In genomic region chr2:50825626-50826025, GRCm38 (mm10) we compare ENCODE assay signal across 23 mouse cellular contexts.
DNase-seq lines count a peak whose midpoint lies in the region; ATAC-seq and TF ChIP-seq lines count a peak whose summit lies in the region.
"Had no signal": no experiment of that assay in that cellular context is flagged by ENCODE, and none has a peak within 500 bp of the region (broad histone marks: within the 10 kb centered on the region; RNA-seq: fewer than 3 reads in every experiment).

No protein-coding gene starts in this region.

- no peak for TF ChIP-seq POLR2A in embryonic fibroblast, embryonic 13.5 days (IDR thresholded peaks at IDR 0.05; ENCODE audit: low read depth, low read length)

- H3K27ac ChIP-seq in liver, postnatal 0 days (ENCODE audit: low read depth) = peak overlapping the region; percentile 16; the same call in 1 of the 2 replicates
- H3K27ac ChIP-seq in liver, embryonic 11.5 days (ENCODE audit: low read depth, low read length) = no peak overlapping the region
- no peak overlapping the region for H3K27ac ChIP-seq in embryonic facial prominence, embryonic 10.5 days (replicated peaks)
- H3K27ac ChIP-seq in embryonic fibroblast, embryonic 13.5 days (ENCODE audit: insufficient read depth, low read length) = peak overlapping the region; percentile 30
- H3K27ac ChIP-seq in forebrain, embryonic 10.5 days = no peak overlapping the region
- H3K27ac ChIP-seq: embryonic facial prominence, embryonic 12.5 days; forebrain, embryonic 15.5 days; heart, embryonic 13.5 days; hindbrain, embryonic 15.5 days had no signal

- TF ChIP-seq EP300 in liver, postnatal 0 days (IDR thresholded peaks at IDR 0.05; ENCODE audit: low read depth) = no peak

- peak; percentile 25 for DNase-seq in embryo, embryonic 10.5 days (ENCODE audit: low spot score)
- DNase-seq in embryo, embryonic 10 days (ENCODE audit: low spot score) = no peak
- no peak for DNase-seq in liver, postnatal 0 days
- DNase-seq in liver, embryonic 11.5 days (ENCODE audit: low spot score) = no peak
- DNase-seq in embryonic facial prominence, embryonic 10.5 days (ENCODE audit: low spot score) = peak; percentile 31
- no peak for DNase-seq in forebrain, embryonic 10.5 days (ENCODE audit: extremely low spot score, low spot score)
- DNase-seq in thymus, postnatal 4 days = no peak
- DNase-seq: adrenal gland, postnatal 10 days; B cell, adult 2 months; cerebellum, adult 11-12 months; cerebellum, adult 9-10 months; cerebellum, postnatal 25 days; gastrocnemius, postnatal 36 days; heart, adult 11 months; heart, postnatal 36 days had no signal

- no peaks in the 10 kb centered on the region for H3K4me1 ChIP-seq in liver, postnatal 0 days (ENCODE audit: insufficient read depth)
- H3K4me1 ChIP-seq in liver, embryonic 11.5 days (replicated peaks; ENCODE audit: control insufficient read depth, insufficient read depth, low read length) = no peaks in the 10 kb centered on the region
- H3K4me1 ChIP-seq in embryonic facial prominence, embryonic 10.5 days = peaks cover 27% of the 10 kb centered on the region
- peaks cover 12% of the 10 kb centered on the region for H3K4me1 ChIP-seq in embryonic fibroblast, embryonic 13.5 days (ENCODE audit: control insufficient read depth, insufficient read depth, low read length)
- H3K4me1 ChIP-seq in forebrain, embryonic 10.5 days = 0 out of 2 replicates have a peak, but pooled peaks cover 3% of the 10 kb centered on the region
- H3K4me1 ChIP-seq: forebrain, embryonic 15.5 days; hindbrain, embryonic 15.5 days had no signal

- no peak overlapping the region for H3K4me3 ChIP-seq in liver, postnatal 0 days (ENCODE audit: low read depth, low read length)
- no peak overlapping the region for H3K4me3 ChIP-seq in liver, embryonic 11.5 days (ENCODE audit: low read depth, low read length)
- H3K4me3 ChIP-seq in embryonic facial prominence, embryonic 10.5 days = no peak overlapping the region
- H3K4me3 ChIP-seq in embryonic fibroblast, embryonic 13.5 days (ENCODE audit: insufficient read depth, low read length) = no peak overlapping the region
- H3K4me3 ChIP-seq in forebrain, embryonic 10.5 days = no peak overlapping the region
- H3K4me3 ChIP-seq: embryonic facial prominence, embryonic 12.5 days; erythroblast, embryonic 14.5 days; forebrain, embryonic 15.5 days; heart, embryonic 13.5 days; hindbrain, embryonic 15.5 days had no signal

- TF ChIP-seq CTCF in liver, postnatal 0 days (IDR thresholded peaks at IDR 0.05; ENCODE audit: low read depth) = no peak
- TF ChIP-seq CTCF in embryonic fibroblast, embryonic 13.5 days (IDR thresholded peaks at IDR 0.05; ENCODE audit: borderline replicate concordance, insufficient read depth, low read length) = no peak

- no peaks in the 10 kb centered on the region for H3K9me3 ChIP-seq in liver, postnatal 0 days (ENCODE audit: low read length)
- no peaks in the 10 kb centered on the region for H3K9me3 ChIP-seq in liver, embryonic 11.5 days (ENCODE audit: control insufficient read depth, low read length)
- no peaks in the 10 kb centered on the region for H3K9me3 ChIP-seq in embryonic facial prominence, embryonic 10.5 days
- no peaks in the 10 kb centered on the region for H3K9me3 ChIP-seq in forebrain, embryonic 10.5 days
- H3K9me3 ChIP-seq: embryonic facial prominence, embryonic 12.5 days; forebrain, embryonic 15.5 days; heart, embryonic 13.5 days; hindbrain, embryonic 15.5 days had no signal

- H3K27me3 ChIP-seq in liver, postnatal 0 days (ENCODE audit: insufficient read depth, low read length) = no peaks in the 10 kb centered on the region
- H3K27me3 ChIP-seq in liver, embryonic 11.5 days (replicated peaks; ENCODE audit: control insufficient read depth, insufficient read depth, low read length) = no peaks in the 10 kb centered on the region
- H3K27me3 ChIP-seq in embryonic facial prominence, embryonic 10.5 days (replicated peaks; ENCODE audit: low read depth, poor library complexity, severe bottlenecking) = no peaks in the 10 kb centered on the region
- no peaks in the 10 kb centered on the region for H3K27me3 ChIP-seq in forebrain, embryonic 10.5 days (ENCODE audit: poor library complexity, severe bottlenecking)
- H3K27me3 ChIP-seq: embryonic facial prominence, embryonic 12.5 days; forebrain, embryonic 15.5 days; heart, embryonic 13.5 days; hindbrain, embryonic 15.5 days had no signal

- H3K36me3 ChIP-seq in liver, postnatal 0 days (replicated peaks; ENCODE audit: insufficient read depth, low read length) = no peaks in the 10 kb centered on the region
- H3K36me3 ChIP-seq in liver, embryonic 11.5 days (ENCODE audit: control insufficient read depth, insufficient read depth, low read length) = no peaks in the 10 kb centered on the region
- no peaks in the 10 kb centered on the region for H3K36me3 ChIP-seq in embryonic facial prominence, embryonic 10.5 days (replicated peaks)
- no peaks in the 10 kb centered on the region for H3K36me3 ChIP-seq in forebrain, embryonic 10.5 days (replicated peaks)
- H3K36me3 ChIP-seq: embryonic facial prominence, embryonic 12.5 days; forebrain, embryonic 15.5 days; G1E; heart, embryonic 13.5 days; hindbrain, embryonic 15.5 days had no signal

- ATAC-seq in liver, postnatal 0 days = no peak
- ATAC-seq in liver, embryonic 11.5 days (replicated peaks; ENCODE audit: low FRiP score) = no peak
- ATAC-seq: CD4-positive, CD25-positive, alpha-beta regulatory T cell, adult 4 months; forebrain, embryonic 15.5 days had no signal

- H3K4me2 ChIP-seq in liver, postnatal 0 days (ENCODE audit: low read depth, low read length) = no peak overlapping the region
- H3K4me2 ChIP-seq in liver, embryonic 11.5 days = no peak overlapping the region
- H3K4me2 ChIP-seq: embryonic facial prominence, embryonic 12.5 days; forebrain, embryonic 15.5 days; heart, embryonic 13.5 days; hindbrain, embryonic 15.5 days had no signal

- WGBS in liver, postnatal 0 days (ENCODE audit: insufficient replicate concordance) = 81% methylated on average over 5 of the region's 5 CpGs
- 81% methylated on average over 5 of the region's 5 CpGs for WGBS in liver, embryonic 11.5 days
- WGBS in embryonic facial prominence, embryonic 10.5 days = 58% methylated on average over 5 of the region's 5 CpGs
- 85% methylated on average over 5 of the region's 5 CpGs for WGBS in forebrain, embryonic 10.5 days

- H3K9ac ChIP-seq in liver, postnatal 0 days (replicated peaks) = no peak overlapping the region
- no peak overlapping the region for H3K9ac ChIP-seq in liver, embryonic 11.5 days (ENCODE audit: low read depth, low read length)
- H3K9ac ChIP-seq: embryonic facial prominence, embryonic 12.5 days; forebrain, embryonic 15.5 days; heart, embryonic 13.5 days; hindbrain, embryonic 15.5 days had no signal

Comparison
In these comparisons a context has a peak if more than half of its experiments do, and no peak if none do; other contexts are left out.
1. DNase-seq: peak in embryo, embryonic 10.5 days (single experiment) and embryonic facial prominence, embryonic 10.5 days (single experiment); none in embryo, embryonic 10 days (single experiment), liver, postnatal 0 days (single experiment), liver, embryonic 11.5 days (single experiment), forebrain, embryonic 10.5 days (single experiment) and thymus, postnatal 4 days (single experiment).
2. H3K27ac ChIP-seq: peak in liver, postnatal 0 days (single experiment) and embryonic fibroblast, embryonic 13.5 days (single experiment); none in liver, embryonic 11.5 days (single experiment), embryonic facial prominence, embryonic 10.5 days (single experiment) and forebrain, embryonic 10.5 days (single experiment).